Mouse (Mus musculus) megakaryocyte-erythroid progenitor cell, adult 5 weeks (primary cell): Measurements from ENCODE around the gene Tcp11. TPM values are rescaled to one million over a fixed set of nuclear protein-coding genes. Genes with fewer than 3 reads are reported as not detected.

Experiments used
- polyA plus RNA-seq: library from polyadenylated mRNA; stranded (reverse); fragments of >175 nt; gene quantifications from 2 replicates; pipeline ENCODE4 v1.2.3, GENCODE M21; 2012

Tcp11 gene
- polyA plus RNA-seq: 3.2 and 5.9 TPM in 2 replicates

GRCm38 (mm10) chr17:28080045-28080816, at the start of gene Tcp11:
Gene Tcp11, minus strand, starts transcription at chr17:28080639.

Other genes starting within 250 kb of the Tcp11 start
- 395 and 434 TPM in 2 replicates for gene Snrpc, start 242.5 kb downstream of the Tcp11 start, polyA plus RNA-seq
- 11.3 and 12.2 TPM in 2 replicates for gene Uhrf1bp1, start 224.2 kb downstream of the Tcp11 start, polyA plus RNA-seq
- gene Anks1, start 171.3 kb downstream of the Tcp11 start, polyA plus RNA-seq: 85.1 and 98.0 TPM in 2 replicates
- gene Taf11, start 170.8 kb downstream of the Tcp11 start, polyA plus RNA-seq: 48.9 and 59.4 TPM in 2 replicates
- 0.34 and 1.4 TPM in 2 replicates for gene Scube3, start 61.5 kb upstream of the Tcp11 start, polyA plus RNA-seq
- 66.2 and 77.1 TPM in 2 replicates for gene Zfp523, start 96.5 kb upstream of the Tcp11 start, polyA plus RNA-seq
- 339 and 429 TPM in 2 replicates for gene Def6, start 127.1 kb upstream of the Tcp11 start, polyA plus RNA-seq
- gene Ppard, start 152.1 kb upstream of the Tcp11 start, polyA plus RNA-seq: 18.0 and 24.5 TPM in 2 replicates
- gene Fance, start 232.9 kb upstream of the Tcp11 start, polyA plus RNA-seq: 51.2 and 69.4 TPM in 2 replicates
- gene Rpl10a, start 247.8 kb upstream of the Tcp11 start, polyA plus RNA-seq: 8,332 and 8,634 TPM in 2 replicates